Mouse (Mus musculus): ENCODE measurements around the gene Scaf4. TPM values are rescaled to one million over a fixed set of nuclear protein-coding genes. Genes with fewer than 3 reads are reported as not detected.
"Not testable (repeated sequence)": the region's sequence is repeated elsewhere in the genome, so short reads cannot be mapped to it uniquely, and the experiment has no call there.

The Scaf4 gene
- polyA plus RNA-seq, 1 experiment from 2014 or later: 9.8 TPM

DNA sequence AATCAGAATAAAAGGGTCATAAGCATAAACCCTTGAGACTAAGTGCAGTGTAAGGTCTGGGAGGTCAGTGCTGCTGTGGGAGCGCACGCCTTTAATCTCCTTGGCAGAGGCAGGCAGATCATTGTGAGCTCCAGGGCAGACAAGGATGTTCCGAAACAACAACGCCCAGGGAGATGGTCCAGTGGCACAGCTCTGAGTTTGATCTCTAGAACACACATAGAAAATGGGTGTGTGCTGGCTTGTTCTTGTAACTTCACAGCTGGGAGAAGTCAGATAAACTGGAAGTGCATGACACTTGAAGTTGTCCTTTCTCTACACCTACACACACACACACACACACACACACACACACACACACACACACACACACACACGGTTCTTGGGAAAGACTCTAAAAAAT is 20.3 kb downstream of the Scaf4 start:
- H3K27ac ChIP-seq: peak overlapping the region; percentile 86
- no peak overlapping the region for H3K4me3 ChIP-seq (replicated peaks)
- peaks cover 62% of the 10 kb centered on the region for H3K4me1 ChIP-seq (replicated peaks)
- WGBS (ENCODE audit: insufficient replicate concordance): 29% methylated on average over 5 of the region's 5 CpGs
- H3K4me2 ChIP-seq: peak overlapping the region; percentile 47
- peak overlapping the region; percentile 13; the same call in 1 of the 2 replicates for H3K9ac ChIP-seq
- no peaks in the 10 kb centered on the region for H3K27me3 ChIP-seq
- DNase-seq (peak; percentile 65), ATAC-seq (ENCODE audit: low read depth) (peak; percentile 96)
- H3K36me3 ChIP-seq: peaks cover 33% of the 10 kb centered on the region
- H3K9me3 ChIP-seq (replicated peaks): no peaks in the 10 kb centered on the region

DNA sequence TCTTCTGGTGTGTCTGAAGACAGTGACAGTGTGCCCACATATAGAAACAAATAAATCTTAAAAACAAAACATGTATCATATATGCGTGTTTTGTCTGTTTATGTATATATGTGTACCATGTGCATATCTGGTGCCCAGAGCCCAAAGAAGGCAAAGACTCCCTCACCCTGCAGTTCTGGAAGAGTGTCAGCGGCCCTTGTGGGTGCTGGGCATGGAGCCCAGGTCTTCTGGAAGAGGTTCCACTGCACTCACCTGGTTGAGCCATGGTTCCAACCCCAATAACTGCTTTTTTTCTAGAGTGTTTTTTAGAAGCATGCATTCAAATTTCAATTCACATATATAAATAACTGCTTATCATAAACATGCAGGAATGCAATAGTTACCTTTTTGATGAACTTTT is 22.5 kb downstream of the Scaf4 start:
- WGBS (ENCODE audit: insufficient replicate concordance): 86% methylated on average over 2 of the region's 2 CpGs
- H3K9ac ChIP-seq: no peak overlapping the region
- no peak overlapping the region for H3K27ac ChIP-seq
- ATAC-seq (ENCODE audit: low read depth) (no peak), DNase-seq (no peak)
- no peaks in the 10 kb centered on the region for H3K9me3 ChIP-seq (replicated peaks)
- peaks cover 54% of the 10 kb centered on the region for H3K36me3 ChIP-seq
- H3K4me1 ChIP-seq (replicated peaks): peaks cover 41% of the 10 kb centered on the region
- H3K27me3 ChIP-seq: no peaks in the 10 kb centered on the region
- no peak overlapping the region for H3K4me2 ChIP-seq
- no peak overlapping the region for H3K4me3 ChIP-seq (replicated peaks)

DNA sequence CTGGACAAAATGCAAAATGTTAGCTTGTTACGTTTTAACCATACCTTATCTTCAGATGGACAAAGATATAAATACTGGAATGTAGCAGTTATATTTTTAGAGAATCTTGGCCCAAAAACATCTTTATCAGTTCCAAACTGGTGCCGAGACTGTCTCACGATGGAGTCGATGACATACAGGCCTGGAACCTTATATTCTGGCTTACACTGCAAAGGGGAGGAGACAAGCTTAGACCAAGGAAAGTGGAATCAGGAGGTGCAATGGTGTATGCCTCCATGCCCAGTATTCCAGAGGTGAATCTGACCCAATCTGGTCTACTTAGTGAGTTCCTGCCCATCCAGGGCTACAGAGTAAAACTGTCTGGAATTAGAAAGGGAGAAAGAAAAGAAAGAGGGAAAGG is 24.2 kb downstream of the Scaf4 start:
- Histone ChIP-seq H3K9me3 (replicated peaks) (no peaks in the 10 kb centered on the region), H3K27ac (no peak overlapping the region), H3K27me3 (no peaks in the 10 kb centered on the region), H3K4me1 (replicated peaks) (peaks cover 25% of the 10 kb centered on the region), H3K9ac (no peak overlapping the region), H3K4me3 (replicated peaks) (no peak overlapping the region), H3K36me3 (peaks cover 67% of the 10 kb centered on the region), H3K4me2 (no peak overlapping the region)
- ATAC-seq (ENCODE audit: low read depth): no peak
- 78% methylated on average over 4 of the region's 4 CpGs for WGBS (ENCODE audit: insufficient replicate concordance)
- no peak for DNase-seq

- Histone ChIP-seq H3K27me3 (no peaks in the 10 kb centered on the region), H3K9ac (no peak overlapping the region), H3K4me2 (no peak overlapping the region), H3K36me3 (peaks cover 72% of the 10 kb centered on the region), H3K9me3 (replicated peaks) (no peaks in the 10 kb centered on the region), H3K4me1 (replicated peaks) (peaks cover 20% of the 10 kb centered on the region), H3K4me3 (replicated peaks) (no peak overlapping the region), H3K27ac (no peak overlapping the region)
- ATAC-seq (ENCODE audit: low read depth) (no peak), DNase-seq (no peak)
- 85% methylated on average over 5 of the region's 5 CpGs for WGBS (ENCODE audit: insufficient replicate concordance)
Measured at GRCm38 (mm10) chr16:90259623-90260022, 24.7 kb downstream of the Scaf4 start.

- H3K9ac ChIP-seq: no peak overlapping the region
- no peak overlapping the region for H3K4me2 ChIP-seq
- no peaks in the 10 kb centered on the region for H3K9me3 ChIP-seq (replicated peaks)
- no peaks in the 10 kb centered on the region for H3K27me3 ChIP-seq
- H3K36me3 ChIP-seq: peaks cover 78% of the 10 kb centered on the region
- H3K4me1 ChIP-seq (replicated peaks): peaks cover 13% of the 10 kb centered on the region
- H3K27ac ChIP-seq: no peak overlapping the region
- no peak for ATAC-seq (ENCODE audit: low read depth)
- DNase-seq: no peak
- H3K4me3 ChIP-seq (replicated peaks): no peak overlapping the region
- WGBS (ENCODE audit: insufficient replicate concordance): 80% methylated on average over 7 of the region's 7 CpGs
Measured at GRCm38 (mm10) chr16:90258950-90259349, 25.4 kb downstream of the Scaf4 start.

DNA sequence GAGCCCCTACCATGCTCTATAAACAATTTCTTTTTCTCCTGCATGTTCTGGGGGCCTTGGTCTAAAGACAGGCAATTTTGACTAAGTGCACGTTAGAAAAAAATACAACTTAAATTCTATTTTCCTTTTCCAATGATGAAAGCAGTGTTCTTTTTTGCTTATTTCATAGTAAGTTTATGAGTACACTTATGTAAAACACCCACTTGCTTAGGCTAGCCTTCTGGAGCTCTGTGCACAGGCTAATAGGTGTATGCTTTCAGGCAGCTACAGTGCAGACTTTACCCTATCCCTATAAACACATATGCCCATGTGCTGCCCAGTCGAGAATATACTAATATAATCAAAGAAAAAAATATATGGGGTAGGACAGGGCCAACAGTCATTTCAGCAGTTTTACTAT is 31.8 kb downstream of the Scaf4 start:
- Histone ChIP-seq H3K4me3 (replicated peaks) (no peak overlapping the region), H3K9me3 (replicated peaks) (no peaks in the 10 kb centered on the region), H3K9ac (no peak overlapping the region), H3K27me3 (no peaks in the 10 kb centered on the region), H3K36me3 (peaks cover 93% of the 10 kb centered on the region), H3K4me1 (replicated peaks) (no peaks in the 10 kb centered on the region), H3K4me2 (no peak overlapping the region), H3K27ac (no peak overlapping the region)
- DNase-seq (no peak), ATAC-seq (ENCODE audit: low read depth) (no peak)
- 85% methylated on average over 2 of the region's 2 CpGs for WGBS (ENCODE audit: insufficient replicate concordance)

GRCm38 (mm10) chr16:90251256-90251655 is 33.0 kb downstream of the Scaf4 start:
- H3K36me3 ChIP-seq: peaks cover 91% of the 10 kb centered on the region
- WGBS (ENCODE audit: insufficient replicate concordance): 83% methylated on average over 3 of the region's 3 CpGs

GRCm38 (mm10) chr16:90250099-90250498 is 34.2 kb downstream of the Scaf4 start:
- Histone ChIP-seq H3K27me3 (no peaks in the 10 kb centered on the region), H3K4me2 (no peak overlapping the region), H3K9me3 (replicated peaks) (no peaks in the 10 kb centered on the region), H3K27ac (no peak overlapping the region), H3K9ac (no peak overlapping the region), H3K4me3 (replicated peaks) (no peak overlapping the region), H3K36me3 (peaks cover 95% of the 10 kb centered on the region), H3K4me1 (replicated peaks) (no peaks in the 10 kb centered on the region)
- ATAC-seq (ENCODE audit: low read depth): no peak
- WGBS (ENCODE audit: insufficient replicate concordance): 89% methylated on average over 7 of the region's 7 CpGs
- no peak for DNase-seq

More at GRCm38 (mm10) chr16:90251256-90251655, 33.0 kb downstream of the Scaf4 start:
- not testable (repeated sequence) for H3K4me1 ChIP-seq (replicated peaks); H3K27me3 ChIP-seq; H3K27ac ChIP-seq; H3K9ac ChIP-seq; H3K4me3 ChIP-seq (replicated peaks); H3K9me3 ChIP-seq (replicated peaks); ATAC-seq (ENCODE audit: low read depth); DNase-seq; H3K4me2 ChIP-seq

DNA sequence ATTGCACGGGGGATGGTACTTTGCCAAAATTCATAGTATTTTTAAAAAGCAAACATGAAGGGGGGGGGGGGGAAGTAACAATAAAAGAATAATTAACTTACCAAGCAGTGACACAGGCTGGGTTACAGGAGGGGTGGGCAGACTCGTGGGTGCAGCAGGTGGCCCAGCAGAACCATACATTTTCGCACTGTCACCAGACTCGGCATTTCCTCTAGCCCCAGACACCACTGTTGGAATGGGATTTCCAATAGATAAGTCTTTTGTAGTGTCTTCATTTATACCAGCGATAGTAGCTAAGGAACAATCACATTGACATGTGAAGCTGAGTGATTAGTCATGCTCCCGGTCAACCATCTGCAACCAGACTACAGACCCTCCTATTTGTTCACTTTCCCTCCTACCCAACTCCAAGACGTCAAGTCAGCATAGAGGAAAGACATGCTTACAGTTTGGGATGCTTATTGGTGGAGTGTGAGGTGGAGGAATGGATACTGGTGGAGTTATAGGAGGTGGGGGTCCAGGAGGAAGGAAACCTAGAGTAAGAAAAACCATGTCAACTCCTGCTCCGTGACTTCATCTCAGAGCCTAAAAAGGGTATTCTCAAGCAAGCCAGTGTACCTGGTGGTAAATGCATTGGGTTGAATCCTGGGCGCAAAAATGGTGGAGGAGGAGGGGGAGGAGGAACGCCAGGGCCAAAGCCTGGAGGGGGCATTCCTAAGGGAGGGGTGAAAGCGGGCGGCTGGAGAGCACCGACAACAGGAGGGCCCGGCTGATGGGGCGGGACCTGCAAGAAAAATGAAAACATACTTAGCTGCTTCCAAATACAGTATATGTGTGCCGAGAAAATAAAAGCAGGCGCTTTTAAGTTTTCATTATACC is 41.6 kb downstream of the Scaf4 start:
- Histone ChIP-seq H3K4me1 (replicated peaks) (no peaks in the 10 kb centered on the region), H3K4me3 (replicated peaks) (no peak overlapping the region), H3K27ac (no peak overlapping the region), H3K27me3 (no peaks in the 10 kb centered on the region), H3K36me3 (peaks cover 94% of the 10 kb centered on the region), H3K9me3 (replicated peaks) (no peaks in the 10 kb centered on the region), H3K9ac (no peak overlapping the region), H3K4me2 (no peak overlapping the region)
- 85% methylated on average over 17 of the region's 17 CpGs for WGBS (ENCODE audit: insufficient replicate concordance)
- no peak for ATAC-seq (ENCODE audit: low read depth)
- no peak for DNase-seq

GRCm38 (mm10) chr16:90241875-90242274 is 42.4 kb downstream of the Scaf4 start:
- Histone ChIP-seq H3K27ac (no peak overlapping the region), H3K9ac (no peak overlapping the region), H3K4me3 (replicated peaks) (no peak overlapping the region), H3K36me3 (peaks cover 86% of the 10 kb centered on the region), H3K4me2 (no peak overlapping the region), H3K27me3 (no peaks in the 10 kb centered on the region), H3K9me3 (replicated peaks) (no peaks in the 10 kb centered on the region), H3K4me1 (replicated peaks) (no peaks in the 10 kb centered on the region)
- DNase-seq (no peak), ATAC-seq (ENCODE audit: low read depth) (no peak)
- 86% methylated on average over 4 of the region's 4 CpGs for WGBS (ENCODE audit: insufficient replicate concordance)

- Histone ChIP-seq H3K27ac (no peak overlapping the region), H3K27me3 (no peaks in the 10 kb centered on the region), H3K9me3 (replicated peaks) (no peaks in the 10 kb centered on the region), H3K9ac (no peak overlapping the region), H3K4me2 (no peak overlapping the region), H3K36me3 (peaks cover 66% of the 10 kb centered on the region), H3K4me3 (replicated peaks) (no peak overlapping the region), H3K4me1 (replicated peaks) (peaks cover 10% of the 10 kb centered on the region)
- 84% methylated on average over 6 of the region's 6 CpGs for WGBS (ENCODE audit: insufficient replicate concordance)
- ATAC-seq (ENCODE audit: low read depth) (no peak), DNase-seq (no peak)
Measured at GRCm38 (mm10) chr16:90239128-90239746, 45.1 kb downstream of the Scaf4 start.
